Mouse (Mus musculus) brain, embryonic 14.5 days (tissue): ENCODE measurements around the gene E030018B13Rik.

Experiments
- CTCF ChIP-seq: fragments of 200-500 bp; IDR thresholded peaks from 2 replicates; pipeline ENCODE4 v1.5.1; 2012; ENCODE audit warnings: inconsistent platforms, mild to moderate bottlenecking, moderate library complexity, borderline replicate concordance; ENCODE audit not compliant: insufficient read depth, insufficient read length; ENCODE audit errors: extremely low read depth
- POLR2A ChIP-seq: fragments of 200-500 bp; IDR thresholded peaks from 2 replicates; pipeline ENCODE4 v1.6.1; 2012; ENCODE audit warnings: mild to moderate bottlenecking, inconsistent platforms, borderline replicate concordance; ENCODE audit not compliant: poor library complexity, insufficient read depth, insufficient read length, severe bottlenecking; ENCODE audit errors: extremely low read depth

- no peak for TF ChIP-seq CTCF
- no peak for TF ChIP-seq POLR2A
Observed at GRCm38 (mm10) chr7:63957872-63958640, 41.4 kb downstream of the E030018B13Rik start.
